Mouse (Mus musculus) cerebellum, postnatal 25 days (tissue): ENCODE data around the gene Pde2a.
A peak's percentile ranks its signal among the peaks of the same experiment; 100 is the strongest.
"Not testable (repeated sequence)": the region's sequence is repeated elsewhere in the genome, so short reads cannot be mapped to it uniquely, and the experiment has no call there.

ENCODE experiments used
- DNase-seq, 2 experiments: peaks; one replicate each; pipeline ENCODE4 v3.0.0; 2021; ENCODE audit warnings: mixed read lengths in 2 of 2

The Pde2a gene

GRCm38 (mm10) chr7:101534428-101534827, 112.9 kb downstream of the Pde2a start:
- DNase-seq: no peak

GRCm38 (mm10) chr7:101535102-101535501, 113.6 kb downstream of the Pde2a start:
- no peak for DNase-seq

GRCm38 (mm10) chr7:101535517-101535916, 114.0 kb downstream of the Pde2a start:
- DNase-seq: no peak

- no peak for DNase-seq
Observed at GRCm38 (mm10) chr7:101537541-101537940, 116.0 kb downstream of the Pde2a start.

- DNase-seq: peak in 1 of 2 experiments; percentile 46
Observed at GRCm38 (mm10) chr7:101538141-101538933, 116.8 kb downstream of the Pde2a start.

- no peak for DNase-seq
Observed at GRCm38 (mm10) chr7:101539774-101540173, 118.3 kb downstream of the Pde2a start.

- no peak for DNase-seq
Observed at GRCm38 (mm10) chr7:101540684-101541083, 119.2 kb downstream of the Pde2a start.

GRCm38 (mm10) chr7:101541132-101541531, 119.6 kb downstream of the Pde2a start:
- peak; percentile 79 to 88 for DNase-seq

GRCm38 (mm10) chr7:101541734-101542133, 120.2 kb downstream of the Pde2a start:
- peak in 1 of 2 experiments; percentile 19 for DNase-seq

GRCm38 (mm10) chr7:101547651-101548050, 126.2 kb downstream of the Pde2a start:
- DNase-seq: no peak

- DNase-seq: no peak
Observed at GRCm38 (mm10) chr7:101549266-101549665, 127.8 kb downstream of the Pde2a start.

- no peak for DNase-seq
Observed at GRCm38 (mm10) chr7:101550686-101551485, 129.4 kb downstream of the Pde2a start.

- no peak for DNase-seq
Observed at GRCm38 (mm10) chr7:101551530-101551929, 130.0 kb downstream of the Pde2a start.

GRCm38 (mm10) chr7:101555473-101555872, 134.0 kb downstream of the Pde2a start:
- DNase-seq: not testable (repeated sequence)

- no peak for DNase-seq
Observed at GRCm38 (mm10) chr7:101557391-101557790, 135.9 kb downstream of the Pde2a start.

GRCm38 (mm10) chr7:101559393-101559792, 137.9 kb downstream of the Pde2a start:
- not testable (repeated sequence) for DNase-seq
